Mouse (Mus musculus) E14TG2a.4 (cell line): ENCODE results near the gene Apoe.
A peak's percentile ranks its signal among the peaks of the same experiment; 100 is the strongest.

Experiments used
- H3K27me3 ChIP-seq: 2 replicates; pipeline ENCODE4 v1.6.1; 2014; ENCODE audit warnings: low read length, control low read depth; ENCODE audit not compliant: insufficient read depth
- H3K36me3 ChIP-seq: 2 replicates; pipeline ENCODE4 v1.6.1; 2014; ENCODE audit warnings: low read length, control low read depth; ENCODE audit not compliant: insufficient read depth
- H3K4me1 ChIP-seq: replicated peaks from 2 replicates; pipeline ENCODE4 v1.6.1; 2014; ENCODE audit warnings: low read depth, low read length, control low read depth
- H3K4me3 ChIP-seq: replicated peaks from 2 replicates; pipeline ENCODE4 v1.5.1; 2014; ENCODE audit warnings: mild to moderate bottlenecking, low read length
- H3K9me3 ChIP-seq: 2 replicates; pipeline ENCODE4 v1.6.1; 2014; ENCODE audit warnings: low read length, control low read depth
- CTCF ChIP-seq: conservative IDR thresholded peaks from 2 replicates; pipeline ENCODE4 v1.5.1; 2014; ENCODE audit warnings: low read length
- NANOG ChIP-seq: IDR thresholded peaks from 2 replicates; pipeline ENCODE4 v1.6.1; 2014; ENCODE audit warnings: borderline replicate concordance, low read length, mixed read lengths
- POU5F1 ChIP-seq: IDR thresholded peaks from 2 replicates; pipeline ENCODE4 v1.6.1; 2014; ENCODE audit warnings: low read length, borderline replicate concordance

The Apoe gene

DNA sequence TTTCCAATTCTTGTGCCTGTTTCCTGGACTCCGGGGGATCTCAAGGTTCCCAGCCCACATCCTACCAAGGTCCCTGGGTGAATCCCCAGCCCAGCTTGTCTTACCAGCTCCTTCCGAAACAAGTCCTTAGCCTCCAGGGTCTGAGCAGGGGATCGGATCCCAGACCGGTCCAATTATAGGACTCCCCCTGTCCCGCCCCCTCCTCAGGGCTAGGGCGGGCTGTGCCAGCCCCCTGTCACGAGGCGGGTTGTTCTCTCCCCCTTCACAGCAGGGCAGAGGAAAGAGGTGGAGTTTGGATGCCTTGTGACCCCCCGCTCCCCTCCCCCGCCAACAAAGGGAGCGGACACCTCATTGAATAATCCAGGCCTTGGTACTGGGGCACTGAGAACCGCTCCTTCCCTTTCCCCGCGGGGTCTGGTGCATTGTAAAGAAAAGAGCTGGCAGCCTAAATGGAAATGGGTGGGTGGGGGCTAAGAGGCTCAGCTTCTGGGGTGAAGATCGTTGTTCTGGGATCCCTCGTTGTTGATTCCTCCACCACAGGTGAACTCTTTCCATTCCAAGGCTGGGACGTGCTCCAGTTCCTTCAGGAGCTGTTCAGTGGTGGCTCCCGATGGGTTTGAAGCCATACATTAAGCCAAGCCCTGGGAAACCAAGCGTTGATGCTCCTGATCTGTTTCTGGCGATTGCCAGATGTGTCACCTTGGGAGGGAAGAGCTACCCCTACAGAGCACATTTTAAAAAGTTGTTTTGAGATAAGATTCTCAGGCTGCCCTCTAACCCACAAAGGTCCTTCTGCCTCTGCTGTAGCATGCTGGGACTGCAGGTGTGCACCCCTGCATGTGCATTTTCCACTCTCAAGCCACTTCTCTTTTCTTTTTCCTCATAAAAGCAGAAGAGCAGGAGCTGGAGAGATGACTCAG is at the start of gene Apoe:
Gene Apoe, minus strand, starts transcription at position 282 of the 920 bp plus-strand sequence.
- peak within 1 kb of the TSS; percentile 86 for H3K4me3 ChIP-seq
- peaks cover 84% of the 10 kb centered on the region for H3K4me1 ChIP-seq
- TF ChIP-seq CTCF: no peak
- TF ChIP-seq NANOG: 0 out of 2 replicates have a peak, but pooled peaks have one; percentile 17
- no peaks in the 10 kb centered on the region for H3K9me3 ChIP-seq
- H3K36me3 ChIP-seq: peaks cover 59% of the 10 kb centered on the region
- H3K27me3 ChIP-seq: no peaks in the 10 kb centered on the region

DNA sequence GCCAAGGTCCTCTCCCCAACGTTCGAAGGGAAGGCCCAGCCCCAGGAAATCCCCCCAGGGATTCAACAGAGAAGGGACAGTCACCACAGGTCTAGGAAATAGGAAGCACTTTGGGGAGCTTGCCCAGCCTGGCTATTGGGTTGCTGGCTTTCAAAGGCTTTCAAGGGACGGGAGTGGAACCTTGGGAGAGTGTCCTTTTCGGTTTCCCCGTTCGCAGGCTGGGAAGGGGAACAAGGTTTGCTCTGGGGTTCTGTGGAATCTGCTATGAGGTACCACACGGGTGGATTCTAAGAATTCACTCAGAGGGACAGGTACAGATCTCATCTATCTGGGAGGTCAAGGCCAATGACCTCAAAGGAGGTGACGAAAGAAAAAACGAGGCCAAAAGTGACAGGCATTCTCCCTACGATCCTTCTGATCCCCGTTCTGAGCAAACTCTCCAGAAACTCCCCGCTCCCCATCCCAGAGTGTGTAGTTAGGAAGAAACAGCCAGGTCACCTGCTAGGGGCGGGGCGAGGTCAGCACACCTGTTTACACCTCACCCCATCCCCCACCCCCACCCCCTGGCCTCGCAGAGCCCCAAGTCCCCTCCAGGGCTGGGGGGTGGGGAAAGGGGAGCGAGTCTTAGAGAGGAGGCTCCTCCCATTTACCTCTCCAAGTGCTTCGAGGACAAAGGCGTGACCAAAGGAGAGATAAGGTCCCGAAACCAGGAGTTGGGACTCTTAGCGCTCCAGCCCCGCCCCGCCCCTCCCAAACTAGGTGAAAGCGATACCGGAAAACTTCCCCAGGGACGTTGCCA is 48.6 kb upstream of the Apoe start:
- TF ChIP-seq CTCF: no peak
- TF ChIP-seq NANOG: no peak
- no peak for TF ChIP-seq POU5F1
- peaks cover 74% of the 10 kb centered on the region for H3K4me1 ChIP-seq
- no peaks in the 10 kb centered on the region for H3K27me3 ChIP-seq
- peak overlapping the region; percentile 100 for H3K4me3 ChIP-seq
- H3K9me3 ChIP-seq: no peaks in the 10 kb centered on the region
- H3K36me3 ChIP-seq: peaks cover 36% of the 10 kb centered on the region

DNA sequence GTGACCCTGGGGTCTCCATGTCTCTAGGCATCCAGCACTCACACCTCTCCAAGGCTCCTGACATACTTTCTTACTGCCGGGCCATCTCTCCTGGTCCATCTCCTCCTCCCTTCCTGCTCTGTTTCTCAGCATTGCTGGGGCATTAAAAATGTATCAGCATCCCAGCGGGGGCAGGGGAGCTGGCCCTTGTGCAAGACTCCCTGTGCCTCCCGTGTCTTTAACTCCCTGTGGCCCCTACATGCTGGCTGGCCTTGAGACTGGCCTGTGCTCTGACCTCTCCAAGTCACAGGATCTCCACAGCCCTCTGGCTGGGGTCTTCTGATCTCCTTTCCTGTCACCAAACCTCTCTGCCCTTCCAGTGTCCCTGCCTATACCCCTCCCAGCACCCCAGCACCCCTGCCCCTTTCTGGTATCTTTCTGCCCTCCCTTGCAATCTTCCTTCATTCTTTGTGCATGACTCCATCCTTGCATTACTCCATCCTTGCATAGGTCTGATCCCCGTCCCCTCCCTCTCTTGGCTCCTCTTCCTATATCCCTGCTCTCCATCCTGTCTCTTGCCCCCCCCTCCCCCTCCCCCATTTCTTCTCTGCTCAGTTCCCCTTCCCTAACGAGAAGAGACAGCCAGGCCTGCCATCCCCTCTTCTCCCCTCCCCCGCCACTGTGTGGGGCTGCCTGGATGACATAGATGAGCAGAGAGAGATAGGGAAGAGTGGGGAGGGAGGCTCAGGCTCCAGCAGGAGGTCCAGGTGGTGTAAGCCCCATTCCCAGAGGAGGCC is 47.6 kb upstream of the Apoe start:
- no peak for TF ChIP-seq POU5F1
- TF ChIP-seq NANOG: no peak
- TF ChIP-seq CTCF: no peak
- H3K27me3 ChIP-seq: no peaks in the 10 kb centered on the region
- no peaks in the 10 kb centered on the region for H3K9me3 ChIP-seq
- H3K36me3 ChIP-seq: peaks cover 36% of the 10 kb centered on the region
- peak overlapping the region; percentile 100 for H3K4me3 ChIP-seq
- H3K4me1 ChIP-seq: peaks cover 75% of the 10 kb centered on the region

DNA sequence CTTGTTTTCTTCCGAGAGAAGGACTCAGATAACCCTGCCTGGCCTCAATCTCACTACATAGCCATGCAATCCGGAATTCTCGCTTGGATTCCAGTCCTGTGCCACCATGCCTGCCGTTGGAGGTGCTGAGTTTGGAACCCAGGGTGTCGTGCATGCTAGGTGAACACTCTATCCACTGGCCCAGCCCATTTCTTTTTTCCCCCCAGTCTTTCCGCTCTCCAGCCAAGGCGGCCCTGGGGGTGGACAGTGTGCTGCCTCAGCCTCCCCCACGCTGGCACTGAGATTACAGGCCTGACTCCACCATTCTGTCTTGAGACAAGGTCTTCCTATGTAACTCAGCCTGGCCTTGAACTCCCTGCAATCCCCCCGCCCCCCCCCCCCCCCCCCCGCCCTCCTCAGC is 47.0 kb upstream of the Apoe start:
- Histone ChIP-seq H3K36me3 (peaks cover 38% of the 10 kb centered on the region), H3K4me3 (peak overlapping the region; percentile 100), H3K4me1 (peaks cover 75% of the 10 kb centered on the region), H3K27me3 (no peaks in the 10 kb centered on the region), H3K9me3 (no peaks in the 10 kb centered on the region)
- TF ChIP-seq NANOG: no peak
- TF ChIP-seq CTCF: no peak
- TF ChIP-seq POU5F1: no peak

DNA sequence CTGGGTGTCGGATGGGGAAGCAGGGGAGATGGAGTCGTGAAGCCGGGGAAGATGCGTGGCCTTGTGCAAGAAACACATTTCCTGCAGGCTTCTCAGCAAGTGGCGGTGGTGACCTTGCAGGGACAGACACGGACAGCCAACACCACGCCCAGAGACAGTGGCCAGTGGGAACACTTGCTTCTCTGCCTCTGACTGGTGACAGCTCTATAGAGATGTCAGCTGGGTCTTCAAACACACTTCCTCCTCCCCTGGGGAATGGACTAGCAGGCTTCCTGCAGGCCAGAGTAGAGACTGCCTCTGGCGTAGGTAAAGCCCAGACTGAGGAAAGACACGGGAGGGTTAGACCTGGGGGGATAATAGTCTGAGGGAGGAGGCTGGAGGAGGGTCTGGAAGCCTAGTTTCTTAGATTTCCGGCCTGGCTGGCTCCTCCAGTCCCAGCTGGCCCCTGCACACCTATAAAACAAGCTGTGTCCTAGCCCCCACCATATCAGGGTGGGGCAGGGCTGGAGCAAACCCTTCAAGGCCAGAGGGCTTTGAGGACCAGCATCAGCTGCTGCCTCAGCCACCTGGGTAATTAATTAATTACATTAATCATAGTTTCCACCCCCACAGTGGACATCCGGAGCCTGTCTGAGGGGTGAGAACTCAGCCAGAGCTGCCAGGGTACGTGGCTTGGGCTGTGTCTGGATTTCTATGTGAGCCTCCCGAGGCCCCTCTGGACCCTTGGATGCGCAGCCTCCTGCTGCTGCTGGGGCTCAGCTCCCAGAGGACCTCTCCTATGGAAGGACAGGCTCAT is 45.8 kb upstream of the Apoe start:
- H3K9me3 ChIP-seq: no peaks in the 10 kb centered on the region
- H3K4me1 ChIP-seq: peaks cover 70% of the 10 kb centered on the region
- peaks cover 44% of the 10 kb centered on the region for H3K36me3 ChIP-seq
- no peak for TF ChIP-seq NANOG
- no peak for TF ChIP-seq CTCF
- no peak for TF ChIP-seq POU5F1
- peak overlapping the region; percentile 100 for H3K4me3 ChIP-seq
- H3K27me3 ChIP-seq: no peaks in the 10 kb centered on the region

DNA sequence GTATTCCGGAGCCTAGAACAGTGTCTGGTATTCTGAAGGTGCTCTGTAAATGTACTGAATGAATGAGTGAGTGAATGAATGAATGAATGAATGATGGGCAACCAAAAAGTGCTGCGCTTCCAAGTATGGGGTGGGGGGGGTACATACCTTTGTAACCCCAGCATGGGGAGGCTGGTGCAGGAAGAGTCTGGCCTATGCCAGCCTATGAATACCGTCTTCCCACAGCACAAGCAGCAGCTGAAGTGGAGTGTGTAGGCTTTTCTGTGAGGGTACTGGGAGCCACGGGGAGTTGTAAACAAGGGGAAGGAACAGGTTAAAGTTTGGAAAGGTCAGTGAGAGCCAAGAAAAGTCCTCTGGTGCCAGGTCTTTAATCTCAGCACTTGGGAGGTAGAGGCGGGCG is 44.8 kb upstream of the Apoe start:
- Histone ChIP-seq H3K4me3 (peak overlapping the region; percentile 45), H3K4me1 (peaks cover 80% of the 10 kb centered on the region), H3K36me3 (peaks cover 53% of the 10 kb centered on the region), H3K27me3 (no peaks in the 10 kb centered on the region), H3K9me3 (no peaks in the 10 kb centered on the region)
- TF ChIP-seq POU5F1 (no peak), CTCF (no peak), NANOG (no peak)

DNA sequence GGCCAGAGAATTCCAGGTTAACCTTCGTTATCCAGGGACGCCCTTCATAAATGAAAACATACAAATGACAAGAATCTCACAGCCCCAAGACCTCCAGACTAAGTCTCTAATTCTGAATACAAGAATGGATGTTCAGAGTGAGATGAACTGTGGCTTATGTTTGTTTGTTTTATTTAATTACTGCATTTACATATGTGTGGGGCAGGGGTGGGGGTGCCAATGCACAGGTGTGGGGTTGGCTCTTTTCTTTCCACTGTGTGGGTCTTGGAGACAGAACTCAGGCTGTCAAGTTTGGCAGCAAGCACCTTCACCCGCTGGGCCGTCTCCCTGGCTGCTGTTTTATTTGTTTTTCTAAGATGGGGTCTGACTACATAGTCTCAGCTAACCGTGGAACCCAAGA is 43.5 kb upstream of the Apoe start:
- Histone ChIP-seq H3K27me3 (no peaks in the 10 kb centered on the region), H3K9me3 (no peaks in the 10 kb centered on the region), H3K4me1 (peaks cover 85% of the 10 kb centered on the region), H3K4me3 (peak overlapping the region; percentile 50; the same call in 1 of the 2 replicates), H3K36me3 (peaks cover 63% of the 10 kb centered on the region)
- TF ChIP-seq CTCF (no peak), POU5F1 (peak; percentile 14; the same call in 1 of the 2 replicates), NANOG (no peak)
